Mouse (Mus musculus) B cell, adult 2 months (primary cell): Measurements from ENCODE around the gene Cnih3.

Source experiments
- DNase-seq, 2 experiments: peaks; one replicate each; pipeline ENCODE4 v3.0.0; 2022

Cnih3 gene

GRCm38 (mm10) chr1:181407281-181407680, 54.9 kb downstream of the Cnih3 start:
- DNase-seq, result no peak

DNA sequence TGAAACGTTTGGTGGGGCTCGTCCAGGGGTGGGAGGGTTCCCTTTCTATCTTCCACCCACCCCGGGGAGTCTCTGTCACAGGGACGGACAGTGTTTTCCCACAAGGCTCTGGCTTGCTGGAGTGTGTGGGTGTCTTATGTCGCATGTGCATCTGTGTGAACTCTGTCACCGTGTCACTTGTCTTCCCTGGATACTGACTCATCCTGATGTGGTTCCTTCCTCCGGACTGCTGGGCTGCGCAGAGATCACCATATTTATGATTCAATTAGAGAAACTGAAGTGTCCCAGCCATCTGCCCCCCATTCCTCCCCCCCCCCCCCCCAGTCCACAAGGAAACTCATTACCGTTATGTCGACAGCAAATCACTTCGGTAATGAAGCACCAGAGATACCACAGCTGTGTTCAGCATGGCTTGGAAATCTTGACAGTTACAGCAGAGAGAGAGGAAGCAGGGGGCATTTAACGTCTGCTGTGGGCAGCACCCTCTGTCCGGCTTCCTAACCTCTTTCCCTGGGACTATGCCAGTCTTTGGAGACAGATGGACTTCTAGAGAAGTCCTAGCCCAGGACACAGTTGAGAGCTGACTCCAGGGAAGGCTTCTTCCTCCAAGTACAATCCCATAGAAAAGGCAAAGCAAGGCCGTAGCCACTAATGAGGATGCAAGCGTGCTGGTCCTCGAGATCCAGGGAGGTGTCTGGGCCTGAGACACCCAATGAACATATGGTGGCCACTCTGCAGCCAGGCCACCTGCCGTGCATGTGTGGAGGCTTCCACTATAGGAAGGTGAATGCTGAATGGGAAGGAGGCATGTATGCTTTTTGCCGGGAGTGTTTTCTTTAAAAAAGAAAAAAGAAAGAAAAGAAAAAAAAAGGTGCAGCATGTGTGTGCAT, 55.9 kb downstream of the Cnih3 start:
- no peak for DNase-seq

DNA sequence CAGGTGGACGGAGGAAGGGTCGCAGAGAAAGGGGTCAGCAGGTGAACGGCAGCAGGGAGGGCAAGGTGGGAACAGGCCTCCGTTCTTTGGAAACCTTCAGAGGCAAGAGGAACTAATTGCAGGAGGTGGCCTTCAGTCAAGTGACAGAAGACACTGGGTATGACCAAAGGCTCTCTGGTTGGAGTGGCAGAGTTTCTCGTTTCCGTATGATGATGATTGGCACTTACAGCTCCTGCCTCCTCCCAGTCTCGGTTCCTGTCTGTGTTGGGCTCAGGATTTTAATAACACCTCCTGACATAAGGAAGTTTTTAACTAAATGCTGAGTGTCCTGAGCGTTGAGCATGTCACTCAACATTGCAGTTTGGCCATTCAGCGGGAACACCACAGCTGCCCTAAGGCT, 57.3 kb downstream of the Cnih3 start:
- no peak for DNase-seq

- no peak for DNase-seq
These were observed 58.3 kb downstream of the Cnih3 start for GRCm38 (mm10) chr1:181410647-181411254.

DNA sequence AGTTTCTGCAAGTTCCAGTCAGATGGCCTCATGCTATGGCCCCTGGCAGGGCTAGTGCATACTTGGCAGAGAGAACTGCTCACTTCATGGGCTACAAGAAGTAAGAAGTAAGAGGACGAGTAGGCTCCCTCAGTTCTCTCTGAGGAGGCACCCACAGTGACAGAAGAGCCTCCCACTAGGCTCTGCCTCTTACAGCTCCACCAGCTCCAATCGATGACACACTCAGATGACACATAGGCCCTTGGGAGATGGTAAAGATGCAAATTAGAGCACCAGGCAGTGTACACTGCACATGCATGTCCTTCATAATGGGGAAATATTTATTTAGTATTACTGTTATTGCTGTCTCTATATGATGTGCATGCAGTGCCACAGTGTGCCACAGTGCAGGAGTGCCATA, 62.6 kb downstream of the Cnih3 start:
- no peak for DNase-seq

DNA sequence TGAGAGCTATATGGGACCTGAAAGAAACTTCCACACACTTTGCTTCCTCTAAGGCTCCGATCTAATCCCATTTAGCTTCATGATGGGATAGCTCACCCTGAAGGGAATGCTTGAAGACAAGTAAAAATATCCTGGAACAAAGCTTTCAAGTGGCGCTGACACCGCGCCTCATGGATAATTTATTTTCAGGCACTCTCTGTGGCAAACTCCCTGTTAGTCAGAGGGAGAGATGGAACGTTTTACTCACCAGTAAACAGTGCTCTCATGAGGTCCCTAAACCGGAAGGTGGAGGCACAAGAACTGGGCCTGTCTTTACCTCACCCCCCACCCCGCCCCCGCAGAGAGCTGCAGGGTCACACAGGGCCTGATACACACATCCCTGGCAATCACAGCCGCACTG, 64.4 kb downstream of the Cnih3 start:
- DNase-seq, result no peak

- no peak for DNase-seq
These were observed 65.6 kb downstream of the Cnih3 start for GRCm38 (mm10) chr1:181417937-181418523.

DNA sequence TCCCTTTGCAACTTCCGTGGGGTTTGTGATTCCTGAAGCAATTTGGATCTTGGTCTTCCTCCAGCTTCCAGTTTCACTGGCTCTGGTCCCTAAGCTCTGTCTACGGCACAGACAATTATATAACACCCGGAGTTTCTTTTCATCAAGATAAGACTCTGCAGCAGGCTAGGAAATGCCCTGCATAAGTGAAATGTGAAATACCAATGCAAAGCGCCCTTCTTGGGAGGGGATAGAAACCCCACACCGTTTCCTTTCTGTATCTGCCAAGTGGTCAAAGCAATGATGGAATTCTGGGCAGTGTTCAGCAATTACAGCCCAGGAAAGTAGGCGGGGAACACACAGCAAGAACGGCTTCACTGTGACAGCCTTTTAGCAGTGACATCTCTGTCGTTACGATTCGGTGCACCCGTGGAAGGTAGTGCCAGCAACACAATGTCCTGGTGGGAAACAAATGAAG, 67.7 kb downstream of the Cnih3 start:
- no peak for DNase-seq

DNA sequence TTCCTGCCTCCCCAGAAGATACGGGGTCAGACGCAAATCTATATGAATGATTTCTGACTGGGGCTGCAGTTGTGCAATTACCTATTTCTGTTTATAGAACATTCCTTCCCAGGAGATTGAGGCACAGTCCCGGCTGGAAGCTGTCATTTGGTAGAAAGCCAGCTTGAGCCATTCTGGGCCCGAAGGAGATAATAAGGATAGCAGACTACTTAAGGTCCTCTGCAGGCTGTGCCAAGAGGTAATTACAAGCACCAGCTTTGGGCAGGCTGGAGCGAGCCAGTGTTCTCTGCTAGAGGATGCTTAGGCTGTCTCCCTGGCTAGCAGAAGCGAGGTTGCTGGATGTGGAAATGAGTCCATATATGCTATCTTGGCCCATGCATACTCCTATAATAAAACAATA, 70.4 kb downstream of the Cnih3 start:
- DNase-seq, result no peak

GRCm38 (mm10) chr1:181424922-181425321, 72.5 kb downstream of the Cnih3 start:
- DNase-seq, result no peak

DNA sequence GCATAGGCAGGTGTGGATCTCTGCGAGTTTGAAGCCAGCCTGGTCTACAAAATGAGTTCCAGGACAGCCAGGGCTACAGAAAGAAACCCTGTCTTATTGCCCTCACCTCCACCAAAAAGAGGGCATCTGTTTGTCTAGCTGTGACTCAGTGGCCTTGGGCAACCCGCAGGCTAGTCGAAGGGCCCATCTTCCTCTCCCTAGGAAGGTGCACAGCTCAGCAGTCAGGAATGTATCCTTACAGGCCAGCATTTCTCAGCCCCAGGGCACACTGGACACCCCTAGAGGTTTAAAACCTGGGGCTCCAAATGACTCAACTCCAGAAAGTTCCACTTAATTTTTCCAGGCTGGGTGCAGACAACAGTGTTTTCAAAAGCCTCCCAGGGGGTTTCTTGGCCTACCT, 73.0 kb downstream of the Cnih3 start:
- DNase-seq, result no peak

GRCm38 (mm10) chr1:181426406-181426805, 74.0 kb downstream of the Cnih3 start:
- no peak for DNase-seq

DNA sequence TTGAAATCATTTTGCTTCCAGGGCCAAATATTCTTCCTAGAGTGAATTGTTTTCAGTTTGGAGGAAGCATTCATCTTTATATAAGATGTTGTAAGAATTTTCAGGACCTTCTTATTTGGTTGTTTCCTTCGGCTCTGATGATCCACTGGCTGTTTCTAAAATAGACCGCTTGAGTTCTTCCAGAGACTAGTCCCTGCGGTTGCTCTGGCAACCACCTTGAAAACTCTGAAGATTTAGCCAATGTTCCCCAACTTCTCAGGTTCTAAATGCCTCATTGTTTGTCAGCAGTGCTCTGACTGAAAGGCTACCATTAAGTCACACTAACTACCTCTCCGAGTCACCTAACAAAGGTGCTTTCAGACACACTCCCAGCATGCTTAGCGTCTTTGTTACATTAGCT, 80.8 kb downstream of the Cnih3 start:
- DNase-seq, result no peak

DNA sequence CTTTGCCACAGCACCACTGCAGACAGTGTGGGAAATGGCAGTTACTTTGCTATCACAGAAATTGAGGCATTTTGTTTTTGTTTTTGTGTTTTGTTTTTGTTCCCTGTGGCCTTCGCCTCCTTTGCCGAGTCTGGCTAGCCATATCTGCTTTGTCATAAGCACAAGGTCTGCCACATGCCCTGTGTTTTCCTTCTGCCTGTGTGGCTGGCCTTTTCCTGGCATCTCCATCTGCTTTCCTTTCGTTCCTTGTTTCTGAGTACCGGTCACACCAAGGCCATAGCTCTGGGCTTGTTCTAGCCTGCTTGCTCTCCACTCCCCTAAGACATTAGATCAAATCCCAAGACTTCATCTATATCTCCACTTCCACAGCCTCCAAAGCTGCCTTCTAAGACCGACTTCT, 83.0 kb downstream of the Cnih3 start:
- DNase-seq, result no peak

DNA sequence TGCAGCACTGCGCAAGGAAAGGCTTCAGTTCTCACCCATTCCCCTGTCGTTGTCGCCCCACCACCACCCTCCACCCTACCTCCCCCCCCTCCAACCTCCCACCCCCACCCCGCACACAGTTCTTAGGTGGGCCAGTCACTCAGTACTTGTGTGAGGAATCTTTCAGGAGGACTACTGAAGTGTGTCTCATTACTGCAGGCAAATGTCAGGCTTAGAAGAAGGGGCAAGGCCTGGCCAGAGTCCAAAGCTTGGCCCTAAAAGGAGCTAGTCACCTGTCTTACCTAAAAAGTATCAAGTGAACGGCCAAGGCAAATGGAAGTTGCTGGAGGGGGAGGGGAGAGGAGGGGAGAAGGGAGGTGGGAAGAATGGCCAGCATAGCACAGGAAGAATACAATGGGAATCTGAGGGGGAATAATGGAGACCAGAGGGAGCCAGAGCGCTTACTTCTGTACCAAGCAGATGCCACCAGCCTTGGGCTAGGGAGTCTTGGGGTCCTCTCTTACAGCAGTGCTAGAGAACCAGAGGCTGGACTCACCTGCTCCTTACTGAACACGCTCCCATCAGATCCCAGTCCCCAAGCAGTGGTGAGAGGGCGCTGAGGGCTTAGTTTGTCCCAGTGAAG, 88.7 kb downstream of the Cnih3 start:
- no peak for DNase-seq

DNA sequence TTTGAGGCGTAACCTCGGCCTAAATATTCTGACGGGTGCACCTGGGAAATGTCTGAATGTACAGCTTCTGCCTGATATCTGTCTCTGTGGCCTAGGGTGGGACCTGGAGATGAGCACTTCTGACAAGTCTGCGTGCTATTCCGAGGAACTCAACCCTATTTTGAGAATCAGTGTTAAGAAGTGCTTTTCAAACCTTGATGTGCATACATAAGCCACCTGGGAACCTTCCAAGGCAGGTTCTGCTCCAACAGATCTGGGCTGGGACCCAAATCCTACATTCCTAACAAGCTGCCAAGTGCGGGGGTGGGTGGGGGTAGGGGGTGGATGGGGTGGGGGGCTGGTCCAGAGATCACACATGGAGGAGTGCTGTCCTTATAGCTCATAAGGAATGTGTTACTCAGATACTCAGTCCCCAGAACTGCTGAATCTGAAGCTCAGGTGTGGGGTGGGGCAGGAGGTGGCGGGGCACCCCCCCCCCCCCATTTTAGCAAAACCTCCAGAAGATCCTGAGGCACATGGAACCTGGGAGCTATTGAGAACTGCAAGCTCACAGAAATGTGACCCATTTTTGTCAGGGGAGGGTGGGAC, 89.3 kb downstream of the Cnih3 start:
- no peak for DNase-seq

DNA sequence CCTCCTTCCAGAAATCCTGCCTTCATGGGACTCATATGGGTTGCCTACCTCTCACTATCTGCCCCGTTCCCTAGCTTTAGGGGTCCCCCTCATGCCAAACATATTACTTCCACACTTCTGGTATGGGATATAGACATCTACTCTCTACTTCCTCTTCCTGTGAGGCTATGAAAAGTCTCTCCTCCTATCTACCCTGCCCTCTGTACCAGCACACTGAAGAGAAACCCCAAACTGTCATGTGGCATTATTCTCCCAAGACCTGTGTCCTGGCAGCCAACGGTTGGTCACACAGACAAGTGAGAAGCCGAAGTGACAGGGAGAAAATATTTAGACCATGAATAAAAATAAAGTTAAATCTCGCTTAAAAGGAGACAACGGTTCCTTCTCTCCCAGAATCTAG, 92.6 kb downstream of the Cnih3 start:
- DNase-seq, result no peak

DNA sequence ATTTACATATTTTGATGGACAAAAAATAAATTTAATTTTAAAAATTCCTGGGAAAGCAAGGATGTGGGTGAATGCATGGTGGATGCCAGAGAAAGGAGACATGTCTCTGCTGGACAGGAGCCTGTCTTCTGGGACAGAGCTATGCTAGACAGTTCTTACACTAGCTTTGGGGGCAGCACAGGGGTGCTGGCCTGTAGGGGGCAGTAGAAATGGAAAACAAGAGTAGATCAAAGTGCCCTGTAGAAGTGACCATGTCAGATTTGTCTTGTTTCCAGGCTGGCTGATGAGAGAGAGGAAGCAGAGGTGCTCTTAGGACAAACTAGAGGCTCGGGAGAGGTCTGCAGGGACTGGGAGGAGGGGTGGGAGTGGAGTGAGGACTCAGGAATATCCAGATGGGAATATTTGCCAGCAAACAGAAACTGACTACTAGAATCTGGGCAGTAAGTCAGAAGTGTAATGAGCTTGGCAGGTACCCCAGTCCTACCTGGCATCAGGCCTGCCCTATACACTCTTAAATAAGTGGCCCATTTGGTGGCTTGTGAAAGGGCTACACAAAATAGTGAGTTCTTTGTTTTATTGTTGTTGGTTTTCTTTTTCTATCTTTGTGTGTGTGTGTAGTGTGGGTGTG, 93.3 kb downstream of the Cnih3 start:
- peak; percentile 14 to 16 for DNase-seq

- no peak for DNase-seq
These were observed 94.2 kb downstream of the Cnih3 start for GRCm38 (mm10) chr1:181446591-181447114.

- no peak for DNase-seq
These were observed 95.1 kb downstream of the Cnih3 start for GRCm38 (mm10) chr1:181447576-181447975.

DNA sequence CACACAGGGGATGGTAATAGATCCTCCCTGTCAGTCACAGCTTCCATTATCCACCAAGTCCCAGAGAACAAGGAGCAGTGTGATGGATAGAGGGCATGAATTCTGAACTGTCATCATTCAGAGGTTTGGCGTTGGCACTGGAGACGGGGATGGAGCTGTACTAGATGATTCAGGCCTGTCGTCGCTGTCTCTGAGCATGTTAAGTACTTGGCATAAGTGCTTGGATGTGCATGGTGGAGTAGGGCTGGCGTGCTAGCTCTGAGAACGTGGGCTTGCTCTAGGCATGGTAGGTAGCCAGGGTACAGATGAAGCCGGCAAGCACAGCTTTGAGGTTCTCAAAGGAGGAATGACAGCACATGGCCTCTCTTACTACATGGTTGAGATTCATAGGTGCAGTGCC, 95.6 kb downstream of the Cnih3 start:
- DNase-seq, result no peak

DNA sequence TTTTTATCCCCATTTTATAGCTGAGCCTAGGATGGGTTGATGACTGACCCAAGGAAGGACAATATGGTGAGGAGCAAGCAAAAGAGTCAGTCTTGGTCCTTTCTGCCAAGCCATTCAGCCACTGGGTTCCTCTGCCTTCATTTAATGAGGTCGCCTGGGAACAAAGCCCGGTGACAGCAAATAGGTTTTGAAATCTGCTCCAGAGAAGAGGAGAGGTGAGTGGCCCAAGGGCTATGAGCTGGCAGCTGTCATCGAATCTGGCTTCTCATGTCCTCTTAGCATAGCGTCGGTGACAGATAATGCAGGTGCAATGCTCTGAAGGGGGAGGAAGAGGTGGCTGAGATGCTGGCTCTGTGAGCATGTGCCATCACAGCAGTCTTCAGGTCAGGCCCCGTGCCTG, 100.7 kb downstream of the Cnih3 start:
- DNase-seq, result no peak

GRCm38 (mm10) chr1:181456911-181457310, 104.5 kb downstream of the Cnih3 start:
- DNase-seq, result no peak
